Mouse (Mus musculus): ENCODE data around the gene Defb25.

DNA sequence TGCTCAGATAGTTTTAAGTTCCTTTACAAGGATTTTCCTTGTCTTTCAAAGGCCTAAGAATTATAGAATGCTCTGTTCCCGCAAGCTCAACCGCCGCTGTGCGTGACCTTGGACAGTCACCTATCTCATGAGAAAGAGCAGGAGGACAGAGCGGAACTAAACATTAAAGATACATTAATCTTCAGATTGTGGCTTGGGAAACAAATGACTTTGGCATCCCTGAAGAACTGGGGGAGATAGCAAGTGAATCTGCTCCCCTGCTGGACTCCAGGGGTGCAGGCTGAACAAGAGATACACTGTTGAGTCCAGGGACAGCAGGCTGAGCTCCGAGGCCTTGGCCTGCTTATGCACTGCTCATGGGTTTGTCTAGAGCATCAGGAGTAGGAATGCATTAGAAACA lies 22.8 kb downstream of the Defb25 start:
- TF ChIP-seq CTCF (IDR thresholded peaks at IDR 0.05; ENCODE audit: low read depth, low read length), result no peak
- TF ChIP-seq POLR2A (IDR thresholded peaks at IDR 0.05; ENCODE audit: extremely low read depth, insufficient read depth, low read length), result no peak

All from liver, adult 2 months (tissue).